Mouse (Mus musculus): ENCODE results near the gene 1700021F07Rik.

Gene 1700021F07Rik

GRCm38 (mm10) chr2:173561851-173562442 is 39.6 kb downstream of the 1700021F07Rik start:
- in situ Hi-C loops (cut with MboI, MseI): no loop called here

DNA sequence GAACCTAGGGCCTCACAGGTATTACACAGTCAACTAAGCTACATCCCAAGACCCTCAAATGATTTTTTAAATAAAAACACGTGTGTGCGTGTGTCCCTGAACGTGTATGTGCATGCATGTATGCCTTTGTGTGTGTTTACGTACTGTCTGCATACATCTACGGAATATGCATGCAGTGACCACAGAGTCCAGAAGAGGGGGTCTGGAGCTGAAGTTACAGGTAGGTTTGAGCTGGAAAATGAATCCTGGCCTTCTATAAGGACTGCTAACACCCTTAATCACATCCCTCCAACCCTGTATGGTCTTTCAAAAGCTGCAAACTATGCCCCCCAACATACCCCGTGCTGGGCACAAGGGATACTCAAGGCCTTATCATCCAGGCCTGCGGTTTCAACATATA is 41.0 kb downstream of the 1700021F07Rik start:
- in situ Hi-C loops (cut with MboI, MseI): no loop called here

DNA sequence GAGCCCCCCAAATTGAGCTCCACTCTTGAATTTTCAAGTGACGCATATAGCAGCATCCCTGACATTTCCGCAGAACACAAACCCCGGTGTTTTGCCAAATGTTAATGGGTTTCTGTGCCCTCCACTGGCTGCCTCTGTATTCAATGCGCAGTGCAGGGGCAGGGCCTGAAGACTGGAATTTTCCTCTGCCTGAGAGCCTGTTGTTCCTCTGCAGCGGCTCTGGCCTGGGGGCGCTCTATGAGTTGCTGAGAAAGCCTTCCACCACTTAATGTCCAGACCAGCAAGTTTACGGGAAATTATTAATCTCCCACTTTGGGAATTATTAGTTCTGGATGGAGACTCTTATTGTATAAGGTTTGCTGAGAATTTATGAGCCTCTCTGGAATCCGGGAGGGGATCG is 41.8 kb downstream of the 1700021F07Rik start:
- in situ Hi-C loops (cut with MboI, MseI): no loop called here
